Mouse (Mus musculus): ENCODE results near the gene Adam12.

The Adam12 gene

GRCm38 (mm10) chr7:134149351-134149750 lies 82.6 kb downstream of the Adam12 start:
- in situ Hi-C loops (cut with MboI) = no loop called here

DNA sequence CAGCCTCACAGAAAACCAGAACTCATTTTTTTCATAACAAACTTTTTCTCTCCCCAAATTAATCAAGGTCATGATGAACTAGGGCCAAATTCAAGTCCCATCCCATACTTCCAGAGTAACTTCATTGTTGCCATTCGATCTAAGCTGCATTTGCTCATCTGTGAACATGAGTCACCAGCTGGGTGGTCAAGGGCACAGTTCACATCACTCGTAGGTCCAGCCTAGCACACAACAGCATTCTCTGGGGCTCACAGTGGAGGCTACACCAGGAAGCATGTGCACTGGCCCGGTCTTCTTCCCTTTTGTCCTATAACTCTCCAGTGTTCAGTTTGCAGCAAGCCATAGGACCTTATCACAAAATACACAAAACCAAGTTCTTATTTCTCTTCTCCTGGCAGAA lies 84.4 kb downstream of the Adam12 start:
- in situ Hi-C loops (cut with MboI) = no loop called here

DNA sequence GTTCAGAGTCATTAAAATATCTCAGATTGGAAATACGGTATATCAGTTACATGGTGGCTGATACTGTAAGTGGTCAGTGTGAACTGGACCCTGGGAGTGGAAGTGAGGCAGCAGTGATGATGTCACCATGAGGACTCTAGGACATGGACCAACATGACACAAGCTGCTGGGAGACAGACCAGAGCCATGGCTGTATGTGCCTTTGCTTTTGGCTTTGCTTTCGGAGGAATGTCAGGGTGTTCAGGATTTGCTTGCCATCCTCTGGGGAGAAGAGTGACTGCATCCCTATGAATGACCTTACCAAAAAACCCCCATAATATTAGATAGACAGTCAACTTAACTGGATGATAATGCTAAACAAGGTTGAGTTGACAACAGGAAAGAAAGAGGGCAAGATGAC lies 85.1 kb downstream of the Adam12 start:
- in situ Hi-C loops (cut with MboI) = no loop called here

GRCm38 (mm10) chr7:134144111-134144510 lies 87.8 kb downstream of the Adam12 start:
- in situ Hi-C loops (cut with MboI) = no loop called here

- in situ Hi-C loops (cut with MboI) = no loop called here
Observed at GRCm38 (mm10) chr7:134139291-134139949, 92.5 kb downstream of the Adam12 start.

DNA sequence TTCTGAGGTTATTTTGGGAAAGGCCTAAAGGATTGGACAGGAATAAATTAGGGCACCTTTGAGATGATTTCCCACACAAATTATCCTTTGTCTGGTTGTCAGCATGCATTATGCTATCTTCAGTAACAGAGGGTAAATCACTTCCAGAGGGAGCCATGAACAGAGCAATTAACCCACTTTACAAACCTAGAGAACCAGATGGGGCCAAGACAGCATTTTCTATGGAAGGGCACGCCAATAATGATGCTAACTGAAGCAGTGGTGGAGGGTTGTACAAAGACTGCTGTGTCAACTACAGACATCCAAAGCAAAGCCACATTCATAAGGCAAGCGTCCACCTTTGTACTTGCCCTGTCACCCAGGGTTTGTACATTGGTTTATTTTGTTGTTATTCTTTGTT lies 99.6 kb downstream of the Adam12 start:
- in situ Hi-C loops (cut with MboI) = no loop called here

DNA sequence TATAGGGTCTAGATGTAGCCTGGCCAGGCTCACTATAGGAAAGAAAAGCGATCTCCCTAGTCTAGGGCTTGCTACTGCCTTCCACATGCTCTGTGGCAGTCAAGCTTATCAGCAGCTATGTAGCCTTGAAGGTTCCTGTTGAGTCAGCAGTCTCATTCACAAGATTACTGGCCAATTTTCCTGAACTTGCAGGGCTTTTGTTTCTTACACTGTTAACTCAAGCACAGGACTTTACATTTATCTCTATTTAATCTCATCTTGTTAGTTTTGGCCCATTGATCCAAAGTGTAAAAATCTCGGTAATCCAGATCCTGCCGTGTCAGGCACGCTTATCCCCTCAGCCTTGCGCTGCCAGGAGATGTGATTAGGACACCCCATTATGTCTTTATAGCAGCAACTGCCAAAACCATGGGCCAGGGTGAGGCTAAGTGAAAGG lies 103.8 kb downstream of the Adam12 start:
- in situ Hi-C loops (cut with MboI) = no loop called here

DNA sequence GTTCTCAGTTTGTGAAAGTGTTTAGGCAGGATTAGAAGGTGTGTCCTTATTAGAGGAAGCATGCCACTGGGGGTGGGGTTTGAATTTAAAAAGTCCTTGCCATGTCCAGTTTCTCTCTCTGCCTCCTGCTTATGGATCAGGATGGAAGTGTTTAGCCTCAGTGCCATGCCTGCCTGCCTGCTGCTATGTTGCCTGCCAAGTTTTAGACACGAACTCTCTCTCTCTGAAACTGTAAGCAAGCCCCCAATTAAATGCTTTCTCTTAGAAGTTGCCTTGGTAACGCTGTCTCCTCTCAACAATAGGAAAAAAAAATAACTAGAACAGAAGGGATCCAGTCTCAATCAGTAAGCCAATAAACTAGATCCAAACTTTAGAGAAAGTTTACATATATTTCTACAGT lies 110.5 kb downstream of the Adam12 start:
- in situ Hi-C loops (cut with MboI) = no loop called here

- in situ Hi-C loops (cut with MboI) = no loop called here
Observed at GRCm38 (mm10) chr7:134115438-134115837, 116.5 kb downstream of the Adam12 start.

DNA sequence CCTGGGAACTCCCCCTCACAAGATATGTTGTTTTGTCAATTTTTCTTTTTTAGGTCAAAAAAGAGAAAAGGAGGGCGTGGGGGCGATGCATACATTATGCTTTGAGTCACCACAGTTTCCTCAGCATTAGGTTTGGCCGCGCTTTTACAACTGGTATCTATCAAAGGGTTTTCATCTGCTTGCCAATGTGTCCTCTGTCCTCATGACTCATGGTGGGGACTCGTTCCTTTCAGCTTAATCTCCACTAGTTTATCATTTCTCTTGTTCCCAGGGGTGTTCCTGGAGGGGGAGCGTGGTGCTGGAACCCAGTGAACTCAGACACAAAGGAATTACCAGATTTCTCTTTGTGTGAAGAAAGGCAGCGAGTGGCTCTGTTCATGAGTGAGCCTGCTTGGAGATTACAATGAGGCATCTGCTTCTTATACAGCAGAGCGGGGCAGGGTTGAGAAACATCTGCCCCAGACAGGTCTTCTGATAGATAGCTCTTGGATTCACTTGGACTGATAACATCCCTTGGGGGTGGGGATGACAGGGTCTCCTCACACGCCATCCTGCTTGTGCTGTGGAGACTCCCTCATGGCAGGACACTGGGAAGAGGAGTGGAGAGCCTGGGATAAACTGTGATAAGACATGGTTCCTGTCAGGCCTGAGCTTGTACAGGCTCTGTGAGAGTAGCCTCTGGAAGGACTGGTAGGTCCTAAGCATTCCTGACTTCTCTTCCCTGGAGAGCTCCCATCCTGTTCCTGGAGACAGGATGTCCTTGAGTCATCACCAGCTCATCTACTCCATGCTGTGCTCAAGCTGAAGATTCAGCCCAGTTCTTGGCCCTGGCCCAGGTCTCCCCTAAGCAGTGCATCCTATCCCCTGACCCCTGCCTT lies 117.4 kb downstream of the Adam12 start:
- in situ Hi-C loops (cut with MboI) = no loop called here

GRCm38 (mm10) chr7:134113829-134114228 lies 118.1 kb downstream of the Adam12 start:
- in situ Hi-C loops (cut with MboI) = no loop called here

GRCm38 (mm10) chr7:134110116-134110515 lies 121.8 kb downstream of the Adam12 start:
- in situ Hi-C loops (cut with MboI) = no loop called here

DNA sequence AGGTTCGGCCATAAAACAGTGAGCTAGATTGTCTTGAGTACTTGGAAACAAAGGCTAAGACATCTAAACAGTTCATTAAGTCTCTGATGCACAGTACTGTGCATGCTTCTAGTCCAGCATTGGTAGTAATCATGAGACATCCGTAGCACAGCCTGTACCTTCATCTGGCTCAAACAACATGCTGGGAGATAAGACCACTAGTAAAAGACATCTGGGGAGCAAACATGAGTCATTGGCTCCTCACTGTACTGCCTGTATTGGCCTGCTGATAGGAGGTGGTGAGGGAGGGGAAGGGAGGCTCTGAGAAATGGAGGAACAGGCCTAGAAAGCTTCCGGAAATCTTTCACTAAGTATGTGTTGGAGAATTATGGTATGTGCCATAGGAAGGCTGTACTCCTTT lies 124.1 kb downstream of the Adam12 start:
- in situ Hi-C loops (cut with MboI) = no loop called here

DNA sequence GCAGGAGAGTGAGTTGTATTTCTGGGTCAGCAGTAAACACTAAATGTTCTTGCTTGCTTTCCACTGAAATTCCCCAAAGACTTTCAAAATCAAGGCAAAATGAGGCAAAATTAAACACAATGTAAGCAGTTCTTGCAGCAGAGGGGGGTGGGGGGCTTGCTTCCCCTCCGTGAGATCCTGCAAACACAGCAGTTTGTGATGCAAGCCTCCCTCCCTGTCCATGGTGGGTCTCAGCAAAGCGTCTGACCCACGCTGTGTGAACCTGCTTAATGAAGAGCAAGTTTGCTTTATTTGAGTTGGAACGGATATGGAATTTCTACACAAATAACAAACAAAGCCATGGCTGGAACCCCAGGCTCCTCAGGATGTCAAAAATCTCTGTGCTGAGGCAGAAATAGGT lies 132.9 kb downstream of the Adam12 start:
- in situ Hi-C loops (cut with MboI) = no loop called here

DNA sequence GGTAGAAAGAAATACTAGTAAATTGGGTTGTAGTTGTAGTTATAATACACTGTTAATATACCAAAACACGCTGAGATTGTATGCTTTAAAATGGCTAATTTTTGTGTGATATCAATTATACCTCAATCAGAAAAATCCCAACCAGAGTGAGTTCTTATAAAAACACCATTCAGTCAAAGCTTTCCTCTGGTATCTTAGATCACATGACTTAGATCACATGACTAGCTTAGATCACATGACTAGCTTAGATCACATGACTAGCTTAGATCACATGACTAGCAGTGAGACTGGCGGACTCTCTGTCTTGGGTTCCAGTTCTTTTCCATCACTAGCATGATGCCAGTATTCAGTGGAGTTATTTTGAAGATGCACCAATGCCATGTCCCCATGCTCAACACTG lies 134.1 kb downstream of the Adam12 start:
- in situ Hi-C loops (cut with MboI) = no loop called here

- in situ Hi-C loops (cut with MboI) = no loop called here
Observed at GRCm38 (mm10) chr7:134093871-134094270, 138.1 kb downstream of the Adam12 start.

DNA sequence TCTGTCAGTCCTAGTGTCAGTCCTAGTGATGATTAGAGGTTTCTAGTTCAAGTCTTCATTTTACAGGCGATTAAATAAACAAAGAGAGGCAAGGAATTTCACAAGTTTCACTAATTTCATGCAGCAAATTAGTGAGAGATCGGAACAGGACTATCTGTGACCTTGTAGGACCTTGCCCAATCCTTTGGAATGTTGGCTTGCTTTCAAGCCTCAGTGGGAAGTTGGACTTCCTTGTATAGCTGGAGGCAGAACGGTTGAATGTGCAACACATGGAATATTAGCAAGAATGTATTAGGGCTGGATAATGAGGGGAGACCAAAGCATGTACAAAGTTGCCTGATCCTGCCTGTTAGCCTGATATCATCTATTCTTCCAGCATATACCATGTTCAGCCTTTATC lies 141.2 kb downstream of the Adam12 start:
- in situ Hi-C loops (cut with MboI) = no loop called here

DNA sequence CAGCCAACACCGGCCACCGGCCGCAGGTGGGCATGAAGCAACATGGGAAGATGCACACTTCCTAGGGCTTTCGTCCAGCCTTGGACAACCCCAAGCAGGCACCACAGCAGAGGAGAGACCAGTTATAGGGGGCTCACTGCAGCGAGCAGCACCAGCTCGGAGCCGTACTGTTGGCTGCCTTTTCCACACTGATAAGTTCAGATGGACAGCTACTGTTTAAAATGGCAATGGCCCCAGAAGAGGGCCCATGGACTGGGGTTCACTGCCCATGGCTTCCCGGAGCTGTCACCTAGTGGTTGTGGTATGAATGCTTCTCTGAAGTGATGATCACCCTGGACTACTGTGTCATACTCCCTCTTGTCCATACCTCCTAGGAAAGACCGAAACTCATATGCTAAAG lies 141.7 kb downstream of the Adam12 start:
- in situ Hi-C loops (cut with MboI) = no loop called here

DNA sequence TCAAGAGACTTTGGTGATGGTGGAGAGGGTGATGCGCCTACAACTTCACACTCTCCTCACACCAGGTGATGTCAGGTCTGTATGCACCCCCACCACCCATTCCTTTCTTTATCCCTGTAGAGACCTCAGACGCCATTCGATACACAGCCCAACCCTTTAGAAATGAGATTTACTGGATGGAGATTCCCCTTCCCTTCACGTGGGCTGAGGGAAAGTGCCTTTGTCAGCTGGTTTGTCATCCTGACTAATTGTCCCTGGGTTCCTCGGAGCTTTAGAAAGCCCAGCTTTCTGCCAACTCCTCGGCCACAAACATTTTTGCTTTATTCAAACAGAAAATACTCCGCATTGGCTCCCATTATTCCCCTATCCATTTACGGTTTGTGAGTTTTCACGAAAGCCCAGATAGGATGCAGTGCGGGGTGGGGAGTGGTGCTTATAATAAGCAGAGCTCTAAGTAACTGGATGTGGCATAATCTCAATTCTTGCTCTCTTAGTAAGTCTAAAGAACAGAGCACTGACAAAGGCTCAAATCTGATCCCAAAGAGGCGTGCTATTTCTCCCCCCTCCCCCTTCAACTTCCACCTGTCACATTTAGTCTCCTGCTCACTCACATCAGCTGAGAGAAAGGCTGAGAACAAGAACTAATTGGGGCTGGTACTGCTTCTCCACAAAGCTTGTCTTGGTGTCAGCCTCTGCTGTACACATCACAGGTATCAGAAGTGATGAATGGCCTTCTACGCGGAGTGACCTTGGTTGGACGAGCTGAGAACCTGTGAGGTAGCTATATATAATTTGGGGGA lies 143.2 kb downstream of the Adam12 start:
- in situ Hi-C loops (cut with MboI) = no loop called here

DNA sequence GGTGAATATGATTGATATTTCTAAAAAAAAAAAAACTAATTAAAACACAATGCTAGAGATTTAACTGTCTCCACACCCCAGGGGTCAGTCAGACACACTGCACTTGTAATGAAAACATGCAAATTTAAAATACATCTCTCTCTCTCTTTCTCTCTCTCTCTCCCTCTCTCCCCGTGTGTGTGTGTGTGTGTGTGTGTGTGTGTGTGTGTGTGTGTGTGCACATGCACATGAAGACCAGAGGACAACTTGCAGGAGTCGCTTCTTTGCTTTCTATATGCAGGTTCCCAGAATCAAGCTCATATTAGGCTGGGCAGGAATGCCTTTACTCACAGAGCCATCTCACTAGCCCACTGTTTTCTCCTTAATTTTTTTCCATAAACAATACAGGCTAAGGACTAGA lies 146.6 kb downstream of the Adam12 start:
- in situ Hi-C loops (cut with MboI) = no loop called here

GRCm38 (mm10) chr7:134084926-134085325 lies 147.0 kb downstream of the Adam12 start:
- in situ Hi-C loops (cut with MboI) = no loop called here

GRCm38 (mm10) chr7:134081307-134082072 lies 150.5 kb downstream of the Adam12 start:
- in situ Hi-C loops (cut with MboI) = no loop called here
